12 mouse cellular contexts compared by ENCODE assay signal in the genomic region with DNA sequence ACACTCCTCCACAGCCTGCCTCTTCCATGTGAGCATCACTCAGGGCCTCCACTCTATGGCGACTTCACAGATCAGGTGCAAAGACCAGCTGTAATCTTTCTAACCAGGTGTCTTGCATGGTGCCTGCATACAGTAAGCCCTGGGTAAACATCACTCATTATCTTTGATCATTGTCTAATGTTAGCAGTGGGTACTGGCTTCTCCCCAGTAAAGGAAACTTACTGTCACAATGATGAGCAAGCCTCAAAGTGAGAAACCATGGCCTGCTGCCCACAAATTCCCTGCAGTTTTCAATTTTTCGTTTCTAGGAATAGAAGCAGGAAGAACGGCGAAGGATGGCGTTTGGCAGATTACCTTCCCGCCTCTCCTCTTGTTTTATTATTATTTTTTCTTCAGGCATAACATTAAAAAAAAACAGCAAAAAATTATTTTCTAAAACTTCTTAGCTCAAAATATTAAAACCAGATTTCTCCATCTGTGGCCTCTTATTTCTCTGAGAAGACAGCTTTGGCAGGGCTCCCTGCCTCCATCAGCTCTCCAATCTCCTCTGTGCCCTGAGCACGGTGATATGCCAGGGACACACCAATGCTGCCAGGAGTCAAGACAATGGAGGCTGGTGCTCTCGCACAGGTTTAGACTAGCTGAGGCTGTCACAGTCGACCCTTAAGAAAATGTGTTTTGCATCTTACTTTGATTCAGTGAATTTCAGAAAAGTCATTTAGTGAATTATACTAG.
DNase-seq lines count a peak whose midpoint lies in the region; ATAC-seq and TF ChIP-seq lines count a peak whose summit lies in the region.
"Had no signal": no experiment of that assay in that cellular context is flagged by ENCODE, and none has a peak within 500 bp of the region (broad histone marks: within the 10 kb centered on the region; RNA-seq: fewer than 3 reads in every experiment).

No protein-coding gene starts in this region.

- no peak overlapping the region for H3K9ac ChIP-seq in hindbrain, postnatal 0 days (replicated peaks; ENCODE audit: low read length)
- no peak overlapping the region for H3K9ac ChIP-seq in hindbrain, embryonic 11.5 days (ENCODE audit: low read depth, low read length)
- H3K9ac ChIP-seq: embryonic facial prominence, embryonic 15.5 days; heart, embryonic 12.5 days had no signal

- H3K4me1 ChIP-seq in hindbrain, postnatal 0 days (ENCODE audit: insufficient read depth, low read length), result no peaks in the 10 kb centered on the region
- no peaks in the 10 kb centered on the region for H3K4me1 ChIP-seq in hindbrain, embryonic 11.5 days (replicated peaks; ENCODE audit: control insufficient read depth, insufficient read depth, low read length)

- no peaks in the 10 kb centered on the region for H3K36me3 ChIP-seq in hindbrain, postnatal 0 days (ENCODE audit: insufficient read depth, low read length)
- H3K36me3 ChIP-seq in hindbrain, embryonic 11.5 days (ENCODE audit: control insufficient read depth, insufficient read depth, low read length), result no peaks in the 10 kb centered on the region
- H3K36me3 ChIP-seq: embryonic facial prominence, embryonic 15.5 days; heart, embryonic 12.5 days had no signal

- H3K9me3 ChIP-seq in hindbrain, postnatal 0 days (ENCODE audit: low read length), result no peaks in the 10 kb centered on the region
- H3K9me3 ChIP-seq in hindbrain, embryonic 11.5 days (ENCODE audit: control insufficient read depth, low read length), result no peaks in the 10 kb centered on the region
- H3K9me3 ChIP-seq: embryonic facial prominence, embryonic 15.5 days; heart, embryonic 12.5 days had no signal

- H3K27ac ChIP-seq in hindbrain, postnatal 0 days, result peak overlapping the region; percentile 56; the same call in 1 of the 2 replicates
- H3K27ac ChIP-seq in hindbrain, embryonic 11.5 days (ENCODE audit: low read depth, low read length), result no peak overlapping the region

- WGBS in hindbrain, postnatal 0 days, result 56% methylated on average over 9 of the region's 9 CpGs
- 89% methylated on average over 9 of the region's 9 CpGs for WGBS in hindbrain, embryonic 11.5 days

- no peak overlapping the region for H3K4me2 ChIP-seq in hindbrain, postnatal 0 days (ENCODE audit: low read depth, low read length)
- no peak overlapping the region for H3K4me2 ChIP-seq in hindbrain, embryonic 11.5 days (replicated peaks; ENCODE audit: low read depth, low read length)
- H3K4me2 ChIP-seq: embryonic facial prominence, embryonic 15.5 days; heart, embryonic 12.5 days had no signal

- ATAC-seq in hindbrain, postnatal 0 days, result peak; percentile 72
- no peak for ATAC-seq in hindbrain, embryonic 11.5 days (ENCODE audit: low FRiP score)
- ATAC-seq in cerebellum, adult (ENCODE audit: insufficient number of reproducible peaks, low FRiP score, low TSS enrichment), result peak; percentile 87
- no peak for ATAC-seq in megakaryocyte, adult 5-6 weeks (ENCODE audit: poor library complexity, severe bottlenecking)
- ATAC-seq: inflammation-experienced regulatory T-cells, adult 6 months; lung, postnatal 0 days had no signal

- H3K4me3 ChIP-seq in hindbrain, postnatal 0 days (ENCODE audit: low read length), result no peak overlapping the region
- H3K4me3 ChIP-seq in hindbrain, embryonic 11.5 days (ENCODE audit: low read depth, low read length), result no peak overlapping the region
- H3K4me3 ChIP-seq: embryonic facial prominence, embryonic 15.5 days; heart, embryonic 12.5 days had no signal

- TF ChIP-seq CTCF in hindbrain, postnatal 0 days (IDR thresholded peaks at IDR 0.05; ENCODE audit: low read depth), result no peak

- DNase-seq in hindbrain, postnatal 0 days (ENCODE audit: low spot score), result peak; percentile 72
- DNase-seq in hindbrain, embryonic 11.5 days (ENCODE audit: low spot score), result no peak
- DNase-seq in cerebellum, postnatal 10 days, result peak; percentile 95 to 96
- peak; percentile 54 to 58 for DNase-seq in right cerebral cortex, postnatal 10 days (ENCODE audit: low spot score in 2 of 2)
- no peak for DNase-seq in retina, postnatal 1 day
- DNase-seq: thymus, postnatal 14 days had no signal

- no peaks in the 10 kb centered on the region for H3K27me3 ChIP-seq in hindbrain, postnatal 0 days (ENCODE audit: insufficient read depth, low read length)
- no peaks in the 10 kb centered on the region for H3K27me3 ChIP-seq in hindbrain, embryonic 11.5 days (ENCODE audit: control insufficient read depth, insufficient read depth, low read length)
- H3K27me3 ChIP-seq: embryonic facial prominence, embryonic 15.5 days had no signal

Comparison
In these comparisons a context has a peak if more than half of its experiments do, and no peak if none do; other contexts are left out.
1. ATAC-seq: peak in hindbrain, postnatal 0 days (single experiment) and cerebellum, adult (single experiment); none in hindbrain, embryonic 11.5 days (single experiment) and megakaryocyte, adult 5-6 weeks (single experiment).
2. DNase-seq: peak in hindbrain, postnatal 0 days (single experiment), cerebellum, postnatal 10 days (2 of 2) and right cerebral cortex, postnatal 10 days (2 of 2); none in hindbrain, embryonic 11.5 days (single experiment) and retina, postnatal 1 day (single experiment).